Mouse (Mus musculus) frontal cortex, postnatal 14 days (tissue): ENCODE data around the gene Tgm3.

Source experiments
- DNase-seq, 2 experiments: peaks; one replicate each; pipeline ENCODE4 v3.0.0; 2022; ENCODE audit warnings: low spot score in 2 of 2

Gene Tgm3

DNA sequence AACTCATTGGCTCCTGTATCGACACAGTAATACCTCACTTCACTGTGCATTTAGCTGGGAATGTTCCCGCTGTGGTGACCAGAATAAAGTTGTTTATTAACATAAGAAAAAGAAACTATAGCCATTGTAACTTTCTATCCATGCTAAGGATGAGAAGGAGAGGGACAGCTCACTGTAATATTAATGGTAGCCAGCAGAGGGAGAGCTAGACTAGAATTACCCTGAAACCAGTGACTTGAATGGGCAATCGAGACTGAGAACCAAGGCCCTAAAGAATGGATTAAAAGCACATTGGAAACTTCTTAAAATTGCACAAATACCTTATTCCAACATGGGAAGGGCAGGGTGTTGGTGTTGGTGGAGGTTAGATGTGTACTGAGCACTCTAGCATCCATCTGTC lies 56.1 kb downstream of the Tgm3 start:
- no peak for DNase-seq

DNA sequence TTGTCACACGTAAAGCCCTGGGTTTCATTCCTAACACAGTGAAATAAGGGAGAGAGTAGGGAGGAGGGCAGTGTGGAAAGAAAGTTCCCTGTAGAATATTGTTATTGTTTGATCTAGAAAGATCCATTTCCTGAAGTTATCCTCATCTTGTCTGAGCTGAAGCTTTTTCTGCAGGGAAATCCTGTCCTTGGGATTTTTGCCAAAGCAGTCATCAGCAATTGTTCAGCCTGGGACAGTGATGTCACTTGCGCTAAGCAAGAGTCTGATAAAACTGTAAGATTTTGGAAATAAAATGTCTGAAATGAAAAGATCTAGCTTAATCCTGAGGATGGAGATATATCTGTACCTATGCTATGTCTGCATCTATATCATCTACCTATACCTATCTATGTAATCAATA lies 58.2 kb downstream of the Tgm3 start:
- DNase-seq: no peak
